Mouse (Mus musculus): ENCODE results near the gene Psors1c2. TPM values are rescaled to one million over a fixed set of nuclear protein-coding genes. Genes with fewer than 3 reads are reported as not detected.

The Psors1c2 gene
- polyA plus RNA-seq, 1 experiment from 2014 or later: 1.9 TPM

DNA sequence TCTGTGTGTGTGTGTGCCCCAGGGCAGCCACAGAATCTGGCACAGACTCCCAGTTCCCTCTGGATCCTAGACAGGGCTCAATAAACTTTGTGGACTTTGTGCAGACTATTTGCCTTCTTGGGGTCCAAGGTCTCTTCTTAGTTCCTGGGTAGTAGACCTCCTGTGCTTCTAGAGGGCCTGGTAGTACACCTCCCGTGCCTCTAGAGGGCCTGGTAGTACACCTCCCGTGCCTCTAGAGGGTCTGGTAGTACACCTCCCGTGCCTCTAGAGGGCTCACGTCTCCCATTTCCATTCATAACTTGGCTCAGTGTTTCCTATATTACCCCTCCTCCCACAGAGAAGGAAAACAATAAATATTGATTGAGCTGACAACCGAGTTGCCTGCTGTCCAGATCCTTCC lies 23.8 kb downstream of the Psors1c2 start:
- WGBS: 27% methylated on average over 5 of the region's 5 CpGs
- no peak overlapping the region for H3K9ac ChIP-seq (ENCODE audit: low read depth, low read length)
- no peaks in the 10 kb centered on the region for H3K27me3 ChIP-seq (replicated peaks; ENCODE audit: control insufficient read depth, insufficient read depth, low read length)
- peak; percentile 30; the same call in 1 of the 2 replicates for ATAC-seq (ENCODE audit: low read depth)
- no peaks in the 10 kb centered on the region for H3K9me3 ChIP-seq (ENCODE audit: control insufficient read depth, low read length)
- no peak for DNase-seq (ENCODE audit: low spot score)
- no peak overlapping the region for H3K4me3 ChIP-seq (ENCODE audit: low read depth, low read length)
- no peaks in the 10 kb centered on the region for H3K36me3 ChIP-seq (ENCODE audit: control insufficient read depth, insufficient read depth, low read length)
- H3K4me1 ChIP-seq (ENCODE audit: control insufficient read depth, insufficient read depth, low read length): no peaks in the 10 kb centered on the region
- H3K4me2 ChIP-seq (ENCODE audit: low read depth, low read length): no peak overlapping the region
- no peak overlapping the region for H3K27ac ChIP-seq (replicated peaks; ENCODE audit: low read depth, low read length)

DNA sequence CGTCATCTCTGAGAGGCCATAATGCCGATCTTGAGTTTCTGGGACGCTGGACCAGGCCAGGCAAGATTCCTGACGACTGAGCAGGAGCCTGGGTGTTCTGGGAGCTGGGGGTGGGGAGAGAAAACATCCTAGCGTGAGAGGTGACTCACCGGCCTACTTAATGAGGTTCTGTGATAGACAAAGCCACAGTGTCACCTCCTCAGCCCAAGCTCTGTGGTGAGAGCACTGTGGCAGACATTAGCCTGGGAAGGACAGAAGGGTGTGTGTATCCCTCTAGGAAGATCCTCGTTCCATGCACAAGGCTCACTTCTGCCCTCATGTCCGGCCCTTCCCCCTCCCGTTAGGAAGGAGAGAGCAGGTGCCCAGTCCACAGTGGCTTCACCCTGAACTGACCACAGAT lies 24.4 kb downstream of the Psors1c2 start:
- H3K36me3 ChIP-seq (ENCODE audit: control insufficient read depth, insufficient read depth, low read length): no peaks in the 10 kb centered on the region
- ATAC-seq (ENCODE audit: low read depth) (no peak), DNase-seq (ENCODE audit: low spot score) (no peak)
- no peaks in the 10 kb centered on the region for H3K9me3 ChIP-seq (ENCODE audit: control insufficient read depth, low read length)
- 72% methylated on average over 9 of the region's 9 CpGs for WGBS
- no peak overlapping the region for H3K27ac ChIP-seq (replicated peaks; ENCODE audit: low read depth, low read length)
- no peak overlapping the region for H3K9ac ChIP-seq (ENCODE audit: low read depth, low read length)
- no peak overlapping the region for H3K4me2 ChIP-seq (ENCODE audit: low read depth, low read length)
- no peaks in the 10 kb centered on the region for H3K4me1 ChIP-seq (ENCODE audit: control insufficient read depth, insufficient read depth, low read length)
- H3K27me3 ChIP-seq (replicated peaks; ENCODE audit: control insufficient read depth, insufficient read depth, low read length): no peaks in the 10 kb centered on the region
- H3K4me3 ChIP-seq (ENCODE audit: low read depth, low read length): no peak overlapping the region

DNA sequence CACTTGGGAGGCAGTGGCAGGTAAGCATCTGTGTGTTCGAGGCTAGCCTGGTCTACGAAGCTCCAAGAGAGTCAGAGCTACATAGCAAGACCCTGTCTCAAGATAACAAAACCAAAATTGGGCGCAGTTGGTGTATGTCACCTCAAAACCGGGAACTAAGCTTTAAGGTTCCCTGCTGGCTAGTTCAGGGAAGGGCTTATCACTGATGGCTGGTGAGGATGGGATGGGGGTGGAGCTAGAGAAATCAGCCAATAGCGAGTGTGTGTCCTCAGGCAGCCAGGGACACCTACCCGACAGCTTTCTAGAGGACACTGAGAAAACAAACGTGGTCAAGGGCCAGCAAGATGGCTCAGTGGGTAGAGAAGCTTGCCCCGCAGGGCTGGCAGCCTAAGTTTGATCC lies 25.2 kb downstream of the Psors1c2 start:
- 59% methylated on average over 8 of the region's 8 CpGs for WGBS
- Histone ChIP-seq H3K4me3 (ENCODE audit: low read depth, low read length) (no peak overlapping the region), H3K36me3 (ENCODE audit: control insufficient read depth, insufficient read depth, low read length) (no peaks in the 10 kb centered on the region), H3K27me3 (replicated peaks; ENCODE audit: control insufficient read depth, insufficient read depth, low read length) (no peaks in the 10 kb centered on the region), H3K9me3 (ENCODE audit: control insufficient read depth, low read length) (no peaks in the 10 kb centered on the region), H3K4me1 (ENCODE audit: control insufficient read depth, insufficient read depth, low read length) (no peaks in the 10 kb centered on the region), H3K9ac (ENCODE audit: low read depth, low read length) (no peak overlapping the region), H3K4me2 (ENCODE audit: low read depth, low read length) (no peak overlapping the region), H3K27ac (replicated peaks; ENCODE audit: low read depth, low read length) (no peak overlapping the region)
- DNase-seq (ENCODE audit: low spot score) (no peak), ATAC-seq (ENCODE audit: low read depth) (no peak)

DNA sequence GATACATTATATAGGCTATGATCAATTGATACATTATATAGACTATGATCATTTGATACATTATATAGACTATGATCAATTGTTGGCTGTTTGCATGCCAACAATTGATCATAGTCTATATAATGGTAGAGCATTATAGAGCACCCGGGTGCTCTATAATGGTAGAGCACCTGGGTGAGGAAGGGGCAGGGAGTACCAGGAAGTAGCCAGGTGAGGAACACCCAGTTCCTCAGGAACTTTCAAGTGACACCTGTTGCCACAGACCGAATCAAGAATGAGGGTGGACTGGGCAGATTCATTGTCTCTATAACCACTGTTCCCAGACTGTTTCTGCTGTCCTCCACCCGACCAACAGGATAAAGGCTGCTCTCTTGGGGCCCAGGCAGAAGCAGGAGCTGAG lies 34.1 kb downstream of the Psors1c2 start, which contains the start of gene 2300002M23Rik:
2300002M23Rik (plus strand) TSS at position 301 of the 400 bp plus-strand sequence.
- Histone ChIP-seq H3K4me1 (ENCODE audit: control insufficient read depth, insufficient read depth, low read length) (0 out of 2 replicates have a peak, but pooled peaks cover 9% of the 10 kb centered on the region), H3K9ac (ENCODE audit: low read depth, low read length) (no peak within 1 kb of the TSS), H3K4me3 (ENCODE audit: low read depth, low read length) (no peak within 1 kb of the TSS), H3K27ac (replicated peaks; ENCODE audit: low read depth, low read length) (no peak within 1 kb of the TSS), H3K4me2 (ENCODE audit: low read depth, low read length) (no peak within 1 kb of the TSS), H3K27me3 (replicated peaks; ENCODE audit: control insufficient read depth, insufficient read depth, low read length) (peaks cover 19% of the 10 kb centered on the region), H3K36me3 (ENCODE audit: control insufficient read depth, insufficient read depth, low read length) (no peaks in the 10 kb centered on the region), H3K9me3 (ENCODE audit: control insufficient read depth, low read length) (no peaks in the 10 kb centered on the region)
- no peak for ATAC-seq (ENCODE audit: low read depth)
- DNase-seq (ENCODE audit: low spot score): no peak
- 52% methylated on average over 3 of the region's 3 CpGs for WGBS

DNA sequence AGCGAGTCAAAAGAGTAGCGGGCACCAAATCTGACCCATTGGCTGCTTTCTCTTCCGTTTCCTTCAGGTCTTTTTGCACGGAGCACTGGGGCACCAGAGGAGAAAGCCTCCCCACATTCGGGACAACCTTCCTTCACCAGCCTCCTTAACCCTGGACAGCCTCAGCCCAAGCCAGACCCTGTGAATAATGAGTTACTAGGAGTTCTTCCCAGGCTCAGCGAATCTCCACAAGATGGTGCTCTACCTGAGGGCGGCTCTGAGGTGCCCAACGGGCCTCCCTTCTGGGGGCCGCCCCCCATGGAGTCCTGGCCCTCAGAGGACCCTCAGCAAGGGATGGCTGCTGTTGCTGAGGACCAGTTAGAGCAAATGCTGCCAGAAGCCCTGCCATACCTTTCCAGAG lies 34.8 kb downstream of the Psors1c2 start:
- no peaks in the 10 kb centered on the region for H3K9me3 ChIP-seq (ENCODE audit: control insufficient read depth, low read length)
- H3K36me3 ChIP-seq (ENCODE audit: control insufficient read depth, insufficient read depth, low read length): no peaks in the 10 kb centered on the region
- H3K27me3 ChIP-seq (replicated peaks; ENCODE audit: control insufficient read depth, insufficient read depth, low read length): peaks cover 19% of the 10 kb centered on the region
- H3K9ac ChIP-seq (ENCODE audit: low read depth, low read length): no peak overlapping the region
- 16% methylated on average over 8 of the region's 9 CpGs for WGBS
- H3K4me1 ChIP-seq (ENCODE audit: control insufficient read depth, insufficient read depth, low read length): 0 out of 2 replicates have a peak, but pooled peaks cover 9% of the 10 kb centered on the region
- ATAC-seq (ENCODE audit: low read depth) (no peak), DNase-seq (ENCODE audit: low spot score) (no peak)
- no peak overlapping the region for H3K4me2 ChIP-seq (ENCODE audit: low read depth, low read length)
- no peak overlapping the region for H3K4me3 ChIP-seq (ENCODE audit: low read depth, low read length)
- H3K27ac ChIP-seq (replicated peaks; ENCODE audit: low read depth, low read length): no peak overlapping the region

DNA sequence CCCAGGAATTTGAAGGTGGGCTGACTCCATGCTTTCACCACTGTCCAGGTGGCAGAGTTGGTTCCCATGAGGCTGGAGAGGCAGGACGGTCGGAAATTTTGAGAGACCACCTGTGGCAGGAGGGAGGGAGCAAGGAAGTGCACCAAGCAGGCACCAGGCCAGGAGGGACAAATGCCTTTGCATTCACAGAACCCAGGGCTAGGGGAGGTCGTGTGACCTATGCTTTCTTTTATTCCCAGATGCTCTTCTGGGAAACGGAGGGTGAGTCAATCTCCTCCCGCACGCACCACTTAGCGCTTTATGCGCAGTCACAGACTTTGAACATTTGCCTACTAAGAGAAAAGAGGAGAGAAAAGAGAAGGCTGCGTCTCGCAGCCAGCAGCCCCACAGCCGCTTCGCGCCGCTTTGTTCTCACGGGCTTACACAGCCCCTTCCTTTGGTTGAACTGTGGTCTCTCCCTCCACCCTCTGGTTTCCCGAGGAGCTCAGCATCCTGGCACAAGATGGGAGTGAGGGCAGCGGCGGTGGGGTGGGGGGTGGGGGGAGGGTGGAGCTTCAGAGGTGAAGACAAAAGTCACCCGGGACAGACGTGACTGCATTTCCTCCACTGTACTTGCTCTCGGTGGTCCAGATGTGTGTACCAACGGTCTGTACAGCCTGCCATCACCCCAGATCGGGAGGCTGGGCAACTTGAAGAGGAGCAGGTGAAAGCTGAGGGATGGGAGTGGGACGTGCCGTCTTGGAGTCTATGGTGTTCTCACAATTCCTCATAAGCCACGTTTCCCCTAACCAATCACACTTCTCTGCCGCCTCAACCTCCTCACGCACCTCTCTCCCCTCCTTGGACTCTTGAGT lies 36.3 kb downstream of the Psors1c2 start:
- no peak overlapping the region for H3K27ac ChIP-seq (replicated peaks; ENCODE audit: low read depth, low read length)
- 0 out of 2 replicates have a peak, but pooled peaks cover 9% of the 10 kb centered on the region for H3K4me1 ChIP-seq (ENCODE audit: control insufficient read depth, insufficient read depth, low read length)
- H3K9me3 ChIP-seq (ENCODE audit: control insufficient read depth, low read length): no peaks in the 10 kb centered on the region
- no peak for DNase-seq (ENCODE audit: low spot score)
- H3K4me3 ChIP-seq (ENCODE audit: low read depth, low read length): peak overlapping the region; percentile 24
- 5% methylated on average over 28 of the region's 28 CpGs for WGBS
- H3K36me3 ChIP-seq (ENCODE audit: control insufficient read depth, insufficient read depth, low read length): no peaks in the 10 kb centered on the region
- H3K9ac ChIP-seq (ENCODE audit: low read depth, low read length): peak overlapping the region; percentile 55
- H3K4me2 ChIP-seq (ENCODE audit: low read depth, low read length): peak overlapping the region; percentile 51
- 0 out of 2 replicates have a peak, but pooled peaks have one; percentile 30 for ATAC-seq (ENCODE audit: low read depth)
- peaks cover 19% of the 10 kb centered on the region for H3K27me3 ChIP-seq (replicated peaks; ENCODE audit: control insufficient read depth, insufficient read depth, low read length)

DNA sequence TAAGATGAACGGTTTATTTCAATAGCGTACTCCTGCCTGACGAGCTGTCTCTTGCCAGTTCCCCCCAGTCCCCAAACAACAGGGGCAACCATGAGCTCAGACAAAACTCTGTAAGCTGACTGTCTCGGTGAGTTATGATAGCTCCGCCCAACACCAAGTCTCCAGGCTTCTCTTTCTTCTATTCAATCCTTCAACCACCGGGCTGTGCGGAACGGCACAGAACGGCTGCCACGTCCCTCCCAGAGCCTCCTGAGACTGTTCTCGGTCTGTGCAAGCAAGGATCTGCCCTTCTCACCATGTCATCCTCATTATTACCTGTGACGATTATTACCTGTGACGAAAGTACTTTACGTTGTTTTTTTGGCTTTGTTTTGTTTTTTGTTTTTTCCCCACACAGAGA lies 37.8 kb downstream of the Psors1c2 start:
- no peak for ATAC-seq (ENCODE audit: low read depth)
- no peak for DNase-seq (ENCODE audit: low spot score)
- Histone ChIP-seq H3K36me3 (ENCODE audit: control insufficient read depth, insufficient read depth, low read length) (no peaks in the 10 kb centered on the region), H3K27me3 (replicated peaks; ENCODE audit: control insufficient read depth, insufficient read depth, low read length) (peaks cover 22% of the 10 kb centered on the region), H3K4me3 (ENCODE audit: low read depth, low read length) (no peak overlapping the region), H3K4me2 (ENCODE audit: low read depth, low read length) (no peak overlapping the region), H3K9me3 (ENCODE audit: control insufficient read depth, low read length) (no peaks in the 10 kb centered on the region), H3K9ac (ENCODE audit: low read depth, low read length) (no peak overlapping the region), H3K4me1 (ENCODE audit: control insufficient read depth, insufficient read depth, low read length) (0 out of 2 replicates have a peak, but pooled peaks cover 9% of the 10 kb centered on the region), H3K27ac (replicated peaks; ENCODE audit: low read depth, low read length) (no peak overlapping the region)
- WGBS: 76% methylated on average over 14 of the region's 14 CpGs

DNA sequence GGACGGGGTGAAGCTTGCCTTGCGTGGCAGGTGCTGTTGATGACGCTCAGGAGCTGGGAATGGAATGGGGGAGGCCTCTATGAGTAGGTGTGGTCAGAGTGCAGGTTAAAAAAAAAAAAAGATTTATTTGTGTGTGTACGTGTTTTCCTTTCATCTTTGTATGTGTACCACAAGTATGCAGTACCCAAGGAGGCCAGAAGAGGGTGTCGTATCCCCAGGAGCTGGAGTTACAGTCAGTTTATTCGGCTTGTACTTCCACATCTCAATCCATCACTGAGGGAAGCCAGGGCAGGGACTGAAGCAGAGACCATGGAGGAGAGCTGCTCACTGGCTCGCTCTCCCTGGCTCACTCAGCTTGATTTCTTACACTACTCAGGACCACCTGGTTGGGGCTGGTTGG lies 38.5 kb downstream of the Psors1c2 start:
- DNase-seq (ENCODE audit: low spot score) (no peak), ATAC-seq (ENCODE audit: low read depth) (no peak)
- no peak overlapping the region for H3K4me3 ChIP-seq (ENCODE audit: low read depth, low read length)
- H3K36me3 ChIP-seq (ENCODE audit: control insufficient read depth, insufficient read depth, low read length): no peaks in the 10 kb centered on the region
- 0 out of 2 replicates have a peak, but pooled peaks cover 9% of the 10 kb centered on the region for H3K4me1 ChIP-seq (ENCODE audit: control insufficient read depth, insufficient read depth, low read length)
- H3K4me2 ChIP-seq (ENCODE audit: low read depth, low read length): no peak overlapping the region
- 98% methylated on average over 7 of the region's 7 CpGs for WGBS
- H3K9ac ChIP-seq (ENCODE audit: low read depth, low read length): no peak overlapping the region
- H3K9me3 ChIP-seq (ENCODE audit: control insufficient read depth, low read length): no peaks in the 10 kb centered on the region
- H3K27ac ChIP-seq (replicated peaks; ENCODE audit: low read depth, low read length): no peak overlapping the region
- peaks cover 23% of the 10 kb centered on the region for H3K27me3 ChIP-seq (replicated peaks; ENCODE audit: control insufficient read depth, insufficient read depth, low read length)
